In genomic region chr2:14989350-14989749, GRCm38 (mm10) we compare ENCODE assay signal across 23 mouse cellular contexts. TPM values are rescaled to one million over a fixed set of nuclear protein-coding genes. Genes with fewer than 3 reads are reported as not detected.
A peak's percentile ranks its signal among the peaks of the same experiment; 100 is the strongest.
DNase-seq lines count a peak whose midpoint lies in the region; ATAC-seq lines count a peak whose summit lies in the region.
"Had no signal": no experiment of that assay in that cellular context is flagged by ENCODE, and none has a peak within 500 bp of the region (broad histone marks: within the 10 kb centered on the region; RNA-seq: fewer than 3 reads in every experiment).

No protein-coding gene starts in this region.

- 76% methylated on average over 4 of the region's 4 CpGs for WGBS in limb, embryonic 11.5 days
- WGBS in limb, embryonic 10.5 days: 94% methylated on average over 4 of the region's 4 CpGs

- no peak overlapping the region for H3K4me3 ChIP-seq in limb, embryonic 11.5 days (ENCODE audit: low read depth, low read length)
- H3K4me3 ChIP-seq in limb, embryonic 10.5 days: no peak overlapping the region
- H3K4me3 ChIP-seq: embryonic facial prominence, embryonic 10.5 days; forebrain, embryonic 13.5 days; gastrocnemius, adult 2 months; heart, embryonic 10.5 days; hindbrain, embryonic 10.5 days; hindbrain, embryonic 15.5 days had no signal

- H3K4me1 ChIP-seq in limb, embryonic 11.5 days (ENCODE audit: control insufficient read depth, insufficient read depth, low read length): no peaks in the 10 kb centered on the region
- H3K4me1 ChIP-seq in limb, embryonic 10.5 days: no peaks in the 10 kb centered on the region
- H3K4me1 ChIP-seq: embryonic facial prominence, embryonic 10.5 days; forebrain, embryonic 13.5 days; heart, embryonic 10.5 days; hindbrain, embryonic 10.5 days; hindbrain, embryonic 15.5 days had no signal

- H3K9me3 ChIP-seq in limb, embryonic 11.5 days (ENCODE audit: control insufficient read depth, low read length): no peaks in the 10 kb centered on the region
- no peaks in the 10 kb centered on the region for H3K9me3 ChIP-seq in limb, embryonic 10.5 days (replicated peaks)
- H3K9me3 ChIP-seq: embryonic facial prominence, embryonic 10.5 days; forebrain, embryonic 13.5 days; heart, embryonic 10.5 days; hindbrain, embryonic 10.5 days; hindbrain, embryonic 15.5 days had no signal

- H3K36me3 ChIP-seq in limb, embryonic 11.5 days (ENCODE audit: control insufficient read depth, insufficient read depth, low read length): no peaks in the 10 kb centered on the region
- H3K36me3 ChIP-seq in limb, embryonic 10.5 days: peaks cover 11% of the 10 kb centered on the region; the same call in 1 of the 2 replicates

- no peak overlapping the region for H3K27ac ChIP-seq in limb, embryonic 11.5 days (replicated peaks; ENCODE audit: low read depth, low read length)
- H3K27ac ChIP-seq in limb, embryonic 10.5 days: no peak overlapping the region
- H3K27ac ChIP-seq: embryonic facial prominence, embryonic 10.5 days; forebrain, embryonic 13.5 days; gastrocnemius, adult 2 months; heart, embryonic 10.5 days; hindbrain, embryonic 10.5 days; hindbrain, embryonic 15.5 days had no signal

- ATAC-seq in limb, embryonic 11.5 days (ENCODE audit: insufficient number of reproducible peaks, low FRiP score, low TSS enrichment, low read depth): 0 out of 2 replicates have a peak, but pooled peaks have one; percentile 62
- ATAC-seq: forebrain, embryonic 13.5 days; inflammation-experienced regulatory T-cells, adult 6 months had no signal

- no peak overlapping the region for H3K9ac ChIP-seq in limb, embryonic 11.5 days (ENCODE audit: low read length)
- H3K9ac ChIP-seq: forebrain, embryonic 13.5 days; hindbrain, embryonic 15.5 days had no signal

- no peak for DNase-seq in limb, embryonic 11.5 days (ENCODE audit: low spot score)
- no peak for DNase-seq in limb, embryonic 10.5 days (ENCODE audit: low spot score)
- peak; percentile 45 to 64 for DNase-seq in thymus, adult 18-20 months
- DNase-seq in thymus, postnatal 14 days: peak; percentile 71
- DNase-seq in heart, postnatal 4 days: no peak
- DNase-seq in kidney, adult 18-20 months: no peak
- DNase-seq in embryo, embryonic 11 days: no peak
- DNase-seq in cerebellum, postnatal 36 days: no peak
- DNase-seq: adrenal gland, adult 2 months; adrenal gland, postnatal 36 days; cerebellum, adult 11 months; cerebellum, adult 8-10 months; cerebellum, postnatal 25 days; gastrocnemius, adult 2 months; gastrocnemius, postnatal 25 days; heart, adult 11 months; heart, postnatal 14 days had no signal

- no peak overlapping the region for H3K4me2 ChIP-seq in limb, embryonic 11.5 days (ENCODE audit: low read depth, severe bottlenecking)
- H3K4me2 ChIP-seq: forebrain, embryonic 13.5 days; hindbrain, embryonic 15.5 days had no signal

- no peaks in the 10 kb centered on the region for H3K27me3 ChIP-seq in limb, embryonic 11.5 days (ENCODE audit: control insufficient read depth, insufficient read depth, low read length)
- H3K27me3 ChIP-seq in limb, embryonic 10.5 days (ENCODE audit: low read depth, poor library complexity, severe bottlenecking): no peaks in the 10 kb centered on the region
- H3K27me3 ChIP-seq: forebrain, embryonic 13.5 days; hindbrain, embryonic 15.5 days had no signal

RNA-seq across cellular contexts. Expression of gene Arl5b, which starts 59.8 kb away (rescaled TPM):
- 66.5 and 67.7 TPM in 2 replicates for polyA plus RNA-seq in limb, embryonic 11.5 days (2014; fragmentation: Nextera tagmentation; extraction: Ambion mirVana)
- 55.2 and 59.6 TPM in 2 replicates for polyA plus RNA-seq in limb, embryonic 10.5 days (2016; fragmentation: Nextera tagmentation; extraction: Ambion mirVana)
- 10 to 100 TPM; 36.9 to 42.1 TPM for total RNA-seq in heart, postnatal 4 days (2021)

Comparison
In these comparisons a context has a peak if more than half of its experiments do, and no peak if none do; other contexts are left out.
1. DNase-seq: peak in thymus, adult 18-20 months (2 of 2) and thymus, postnatal 14 days (single experiment); none in limb, embryonic 11.5 days (single experiment), limb, embryonic 10.5 days (single experiment), heart, postnatal 4 days (single experiment), kidney, adult 18-20 months (single experiment), embryo, embryonic 11 days (single experiment) and cerebellum, postnatal 36 days (0 of 2).